Mouse (Mus musculus) kidney, postnatal 4 days (tissue): ENCODE measurements at regions not wholly inside any gene's neighbourhood (a gene's known extent, or its start where the extent isn't known, plus 50 kb on each side); places are given as distances from the start of the nearest gene placed in this dataset.
A peak's percentile ranks its signal among the peaks of the same experiment; 100 is the strongest.

Experiments
- DNase-seq, 2 experiments: peaks; one replicate each; pipeline ENCODE4 v3.0.0; 2021; ENCODE audit warnings: mixed read lengths in 2 of 2

- DNase-seq, result peak in 1 of 2 experiments; percentile 2
Observed at GRCm38 (mm10) chr8:7011881-7012280, 1649.2 kb downstream of the Efnb2 start.

GRCm38 (mm10) chr8:6991516-6991915, 1669.5 kb downstream of the Efnb2 start:
- DNase-seq, result no peak

DNA sequence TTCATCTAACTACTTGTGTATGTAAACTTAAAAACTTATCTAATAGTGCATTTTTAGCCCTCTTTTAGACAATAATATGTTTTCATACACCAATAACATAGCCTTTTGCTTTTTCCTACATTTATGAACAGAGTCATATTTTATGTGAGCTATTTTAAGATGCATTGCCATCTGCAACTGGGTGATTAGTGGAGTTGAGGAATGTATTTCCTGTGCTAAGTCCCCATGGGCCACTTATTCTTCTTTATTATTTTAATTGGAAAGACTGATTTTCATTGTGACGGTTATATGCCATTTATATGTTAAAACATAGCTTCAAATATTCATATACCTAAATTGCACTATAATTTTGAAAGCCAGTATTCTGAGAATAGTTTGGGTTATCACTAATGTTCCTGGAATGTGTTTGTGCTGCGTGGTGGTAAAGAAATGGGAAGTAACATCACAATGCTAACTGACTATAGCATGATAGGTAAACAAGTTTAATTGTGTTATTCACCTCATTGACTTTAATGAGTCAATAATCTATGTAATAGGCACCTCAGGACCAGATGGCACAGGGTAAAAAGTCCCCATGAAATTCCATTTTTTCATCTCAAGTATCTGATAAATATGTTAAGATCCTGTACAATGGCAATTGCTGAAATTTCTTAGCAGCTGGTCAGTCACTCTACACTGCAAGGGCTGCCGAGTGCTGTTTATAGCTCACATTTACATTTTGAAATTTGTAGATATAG, 1671.5 kb downstream of the Efnb2 start:
- DNase-seq, result no peak

- no peak for DNase-seq
Observed at GRCm38 (mm10) chr8:6973961-6974360, 1687.1 kb downstream of the Efnb2 start.

DNA sequence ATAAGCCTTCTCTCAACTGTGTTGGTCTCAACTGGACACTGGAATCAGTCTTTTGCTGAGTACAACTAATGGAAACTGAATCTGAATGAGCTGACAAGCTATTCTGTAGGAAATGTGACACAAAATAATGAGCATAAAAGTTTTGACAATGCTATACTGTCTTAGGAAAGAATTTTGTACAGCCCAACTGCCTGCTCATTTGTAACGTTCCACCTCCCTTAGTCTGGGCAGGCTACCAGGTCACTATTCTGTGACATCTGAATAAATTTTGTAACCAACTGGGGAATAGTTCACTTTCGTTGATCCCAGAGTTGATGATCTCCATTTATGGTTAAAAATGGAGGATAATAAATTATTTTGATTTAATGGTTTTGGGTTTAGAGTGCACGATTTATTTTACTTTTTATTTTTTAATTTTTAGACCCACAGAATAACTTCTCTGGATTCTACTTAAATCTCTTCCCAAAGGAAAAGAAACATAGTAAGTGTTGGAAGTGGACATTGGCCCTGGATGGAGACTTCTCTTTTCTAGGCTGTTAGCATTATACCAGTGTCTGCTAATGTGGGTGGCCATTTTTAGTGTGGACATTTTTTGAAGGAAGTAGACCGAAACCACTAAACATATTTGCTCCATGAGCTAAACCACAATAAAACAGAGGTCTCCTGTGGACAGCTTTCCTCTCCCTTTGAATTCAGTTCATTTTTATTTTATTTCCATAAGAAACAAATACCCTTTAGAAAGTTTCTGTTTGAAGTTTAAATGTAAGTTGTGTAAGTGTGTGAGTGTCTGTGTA, 1697.8 kb downstream of the Efnb2 start:
- peak; percentile 1 to 5 for DNase-seq

DNA sequence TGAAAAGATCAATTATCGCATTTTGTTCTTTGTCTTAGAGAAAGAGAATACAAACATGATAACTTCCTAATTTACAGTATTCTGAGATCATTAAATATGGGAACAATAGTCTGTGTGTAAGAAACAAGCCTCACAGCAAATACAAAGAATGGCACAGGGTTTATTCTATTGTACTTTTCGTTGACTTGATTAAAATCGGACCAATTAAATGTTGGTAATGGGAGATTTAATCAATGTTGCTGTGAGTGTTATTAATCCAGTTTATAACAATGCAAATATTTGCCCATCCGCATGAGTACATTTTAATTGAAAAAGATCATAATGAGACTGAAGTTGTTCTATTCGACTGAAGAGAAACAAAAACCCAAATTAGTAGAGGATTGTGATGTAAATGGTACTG, 1703.0 kb downstream of the Efnb2 start:
- no peak for DNase-seq

DNA sequence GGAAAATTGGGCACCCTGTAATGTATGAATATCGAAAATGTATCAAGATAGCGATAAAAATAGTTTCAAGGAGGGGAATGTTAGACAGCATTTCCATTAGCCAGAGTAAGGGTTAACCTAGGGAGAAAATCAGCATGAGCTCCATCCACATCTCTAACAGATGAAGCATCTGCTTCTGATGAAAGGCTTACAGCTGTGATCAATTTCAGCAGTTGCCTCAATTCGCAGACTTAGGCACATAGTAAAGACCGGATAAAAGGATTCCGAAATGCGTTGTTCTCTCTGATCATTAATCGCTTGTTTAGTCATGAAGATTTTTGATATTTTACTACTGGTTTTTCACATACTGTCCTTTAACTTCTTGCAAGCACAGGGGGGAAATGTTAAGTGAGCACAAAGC, 1706.8 kb downstream of the Efnb2 start:
- no peak for DNase-seq

- DNase-seq, result no peak
Observed at GRCm38 (mm10) chr8:6922467-6922866, 1738.6 kb downstream of the Efnb2 start.

- DNase-seq, result no peak
Observed at GRCm38 (mm10) chr8:6907682-6908081, 1753.4 kb downstream of the Efnb2 start.

DNA sequence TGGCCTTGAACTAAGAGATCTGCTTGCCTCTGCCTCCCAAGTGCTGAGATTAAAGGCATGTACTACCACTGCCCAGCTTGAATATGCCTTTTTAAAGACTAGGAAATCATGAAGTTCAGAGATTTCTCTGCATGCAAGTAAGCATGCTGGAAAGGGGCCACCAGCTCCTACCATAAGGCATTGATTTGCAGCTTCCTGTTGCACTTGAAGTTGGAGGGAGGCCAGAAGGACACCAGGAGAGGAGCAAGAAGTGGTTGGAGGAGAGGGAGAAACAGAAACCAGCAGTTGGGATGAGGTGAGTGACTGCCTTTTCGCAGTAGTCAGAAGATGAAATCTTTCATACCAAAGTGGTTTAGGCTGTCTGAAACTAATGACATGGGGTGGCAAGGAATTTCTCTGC, 1769.6 kb downstream of the Efnb2 start:
- peak; percentile 14 to 29 for DNase-seq

- DNase-seq, result no peak
Observed at GRCm38 (mm10) chr8:6886779-6887402, 1774.2 kb downstream of the Efnb2 start.

DNA sequence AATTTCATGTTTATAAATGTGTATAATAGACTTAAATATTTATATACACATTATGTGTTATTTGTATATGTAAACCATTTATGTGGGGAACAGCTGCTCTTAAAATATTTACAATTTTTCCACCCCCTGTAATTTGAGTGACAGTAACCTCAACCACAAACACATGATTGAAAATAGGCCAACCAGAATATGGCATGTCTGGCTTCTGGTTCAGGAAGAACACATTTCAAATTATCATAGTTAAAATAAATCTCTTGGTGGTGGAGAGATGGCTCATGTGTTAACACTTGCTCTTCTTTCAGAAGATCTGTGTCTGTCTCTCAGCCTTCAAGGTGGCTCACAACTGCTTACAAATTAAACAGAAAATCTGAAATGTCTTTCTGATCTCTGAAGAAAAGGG, 1776.2 kb downstream of the Efnb2 start:
- no peak for DNase-seq

DNA sequence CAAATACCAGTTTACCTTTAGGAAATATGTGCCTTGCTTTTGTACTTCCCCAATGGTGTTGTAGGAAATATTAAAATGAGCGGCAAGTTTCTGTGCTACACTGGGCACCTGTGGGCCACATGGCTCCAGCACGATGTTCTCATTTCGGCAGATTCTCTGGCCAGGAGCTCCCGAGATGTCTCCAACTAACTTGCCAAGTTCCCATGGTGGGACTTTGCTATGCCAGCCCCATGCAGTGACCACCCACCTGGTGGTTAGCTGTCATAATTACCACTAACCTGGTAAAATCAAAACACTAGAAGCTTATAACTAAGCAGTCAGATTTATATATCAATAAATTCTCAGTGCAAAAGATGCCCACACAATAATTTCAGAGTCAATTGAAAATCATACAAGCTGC, 1777.5 kb upstream of the Slc10a2 start:
- no peak for DNase-seq
